Mouse (Mus musculus) hindbrain, embryonic 10.5 days (tissue): Measurements from ENCODE around the gene Stat3. TPM values are rescaled to one million over a fixed set of nuclear protein-coding genes. Genes with fewer than 3 reads are reported as not detected.

Source experiments
- DNase-seq: peaks from one replicate; pipeline ENCODE4 v3.0.0-alpha.2; 2017; ENCODE audit warnings: low spot score
- H3K27ac ChIP-seq: fragments of 300-500 bp; sonication (generic); 2 replicates; pipeline ENCODE4 v1.5.1; 2016; ENCODE audit warnings: mild to moderate bottlenecking, moderate library complexity
- H3K27me3 ChIP-seq: fragments of 300-500 bp; sonication (generic); 2 replicates; pipeline ENCODE4 v1.6.1; 2016; ENCODE audit warnings: mild to moderate bottlenecking; ENCODE audit not compliant: poor library complexity, insufficient read depth, severe bottlenecking
- H3K36me3 ChIP-seq: fragments of 300-500 bp; sonication (generic); 2 replicates; pipeline ENCODE4 v1.6.1; 2016; ENCODE audit warnings: mild to moderate bottlenecking, moderate library complexity
- H3K4me1 ChIP-seq: fragments of 300-500 bp; sonication (generic); replicated peaks from 2 replicates; pipeline ENCODE4 v1.6.1; 2016; ENCODE audit warnings: mild to moderate bottlenecking
- H3K4me3 ChIP-seq: fragments of 300-500 bp; sonication (generic); 2 replicates; pipeline ENCODE4 v1.5.1; 2016; ENCODE audit warnings: mild to moderate bottlenecking, moderate library complexity
- H3K9me3 ChIP-seq: fragments of 300-500 bp; sonication (generic); 2 replicates; pipeline ENCODE4 v1.6.1; 2016; ENCODE audit warnings: mild to moderate bottlenecking, moderate library complexity
- WGBS: fragments of 180-500 bp; shearing (Covaris S2); methylation state at CpG from one replicate; pipeline ENCODE4 v1.1.7; 2016; 5-methylcytosine and 5-hydroxymethylcytosine counted together
- polyA plus RNA-seq: library from polyadenylated mRNA; unstranded; fragments of >200 nt; fragmentation: Nextera tagmentation; extraction: Ambion mirVana; gene quantifications from 2 replicates; pipeline ENCODE4 v1.2.1, GENCODE M21; 2016

Gene Stat3
- polyA plus RNA-seq, 1 experiment from 2014 or later, result 31.5 TPM

- H3K4me3 ChIP-seq, result no peak overlapping the region
Measured at GRCm38 (mm10) chr11:100891256-100892123, 47.9 kb downstream of the Stat3 start.

GRCm38 (mm10) chr11:100890481-100890880 is 48.9 kb downstream of the Stat3 start:
- Histone ChIP-seq H3K36me3 (peaks cover 6% of the 10 kb centered on the region; the same call in 1 of the 2 replicates), H3K27me3 (0 out of 2 replicates have a peak, but pooled peaks cover 5% of the 10 kb centered on the region), H3K9me3 (no peaks in the 10 kb centered on the region), H3K4me1 (peaks cover 17% of the 10 kb centered on the region), H3K27ac (peak overlapping the region; percentile 25; the same call in 1 of the 2 replicates), H3K4me3 (no peak overlapping the region)
- 86% methylated on average over 6 of the region's 6 CpGs for WGBS
- DNase-seq, result no peak

More at GRCm38 (mm10) chr11:100891256-100892123, 47.9 kb downstream of the Stat3 start:
- peaks cover 12% of the 10 kb centered on the region for H3K4me1 ChIP-seq
- no peak for DNase-seq
- H3K36me3 ChIP-seq, result peaks cover under 1% of the 10 kb centered on the region; the same call in 1 of the 2 replicates
- no peaks in the 10 kb centered on the region for H3K9me3 ChIP-seq
- H3K27me3 ChIP-seq, result 0 out of 2 replicates have a peak, but pooled peaks cover 5% of the 10 kb centered on the region
- 71% methylated on average over 15 of the region's 15 CpGs for WGBS
- H3K27ac ChIP-seq, result 0 out of 2 replicates have a peak overlapping the region, but pooled peaks have one; percentile 37

GRCm38 (mm10) chr11:100888348-100888820 is 51.0 kb downstream of the Stat3 start:
- Histone ChIP-seq H3K27me3 (no peaks in the 10 kb centered on the region), H3K27ac (no peak overlapping the region), H3K4me3 (no peak overlapping the region), H3K36me3 (peaks cover 6% of the 10 kb centered on the region; the same call in 1 of the 2 replicates), H3K4me1 (peaks cover 7% of the 10 kb centered on the region; the same call in 1 of the 2 replicates), H3K9me3 (no peaks in the 10 kb centered on the region)
- WGBS, result 70% methylated on average over 10 of the region's 10 CpGs
- DNase-seq, result no peak

- no peak overlapping the region for H3K4me3 ChIP-seq
- H3K9me3 ChIP-seq, result no peaks in the 10 kb centered on the region
- 70% methylated on average over 3 of the region's 3 CpGs for WGBS
- no peak overlapping the region for H3K27ac ChIP-seq
- peaks cover 7% of the 10 kb centered on the region; the same call in 1 of the 2 replicates for H3K4me1 ChIP-seq
- no peak for DNase-seq
- H3K27me3 ChIP-seq, result no peaks in the 10 kb centered on the region
- H3K36me3 ChIP-seq, result peaks cover 6% of the 10 kb centered on the region; the same call in 1 of the 2 replicates
Measured at GRCm38 (mm10) chr11:100887764-100888163, 51.6 kb downstream of the Stat3 start.

- Histone ChIP-seq H3K4me1 (peaks cover 7% of the 10 kb centered on the region; the same call in 1 of the 2 replicates), H3K4me3 (no peak overlapping the region), H3K27me3 (no peaks in the 10 kb centered on the region), H3K27ac (no peak overlapping the region), H3K36me3 (peaks cover 6% of the 10 kb centered on the region; the same call in 1 of the 2 replicates), H3K9me3 (no peaks in the 10 kb centered on the region)
- DNase-seq, result no peak
- 85% methylated on average over 4 of the region's 4 CpGs for WGBS
Measured at GRCm38 (mm10) chr11:100887236-100887635, 52.1 kb downstream of the Stat3 start.

- peaks cover 6% of the 10 kb centered on the region; the same call in 1 of the 2 replicates for H3K36me3 ChIP-seq
- H3K27me3 ChIP-seq, result no peaks in the 10 kb centered on the region
- peaks cover 11% of the 10 kb centered on the region; the same call in 1 of the 2 replicates for H3K4me1 ChIP-seq
- 60% methylated on average over 8 of the region's 8 CpGs for WGBS
- no peaks in the 10 kb centered on the region for H3K9me3 ChIP-seq
- no peak overlapping the region for H3K4me3 ChIP-seq
- peak overlapping the region; percentile 40; the same call in 1 of the 2 replicates for H3K27ac ChIP-seq
- no peak for DNase-seq
Measured at GRCm38 (mm10) chr11:100886188-100886740, 53.1 kb downstream of the Stat3 start.

- peaks cover 11% of the 10 kb centered on the region; the same call in 1 of the 2 replicates for H3K4me1 ChIP-seq
- no peak overlapping the region for H3K27ac ChIP-seq
- H3K27me3 ChIP-seq, result no peaks in the 10 kb centered on the region
- DNase-seq, result no peak
- no peak overlapping the region for H3K4me3 ChIP-seq
- H3K9me3 ChIP-seq, result no peaks in the 10 kb centered on the region
- H3K36me3 ChIP-seq, result peaks cover 6% of the 10 kb centered on the region; the same call in 1 of the 2 replicates
Measured at GRCm38 (mm10) chr11:100885472-100885871, 53.9 kb downstream of the Stat3 start.

- no peak for DNase-seq
- Histone ChIP-seq H3K4me3 (no peak overlapping the region), H3K27me3 (no peaks in the 10 kb centered on the region), H3K36me3 (0 out of 2 replicates have a peak, but pooled peaks cover 6% of the 10 kb centered on the region), H3K4me1 (peaks cover 11% of the 10 kb centered on the region; the same call in 1 of the 2 replicates), H3K9me3 (no peaks in the 10 kb centered on the region), H3K27ac (no peak overlapping the region)
- WGBS, result 89% methylated on average over 10 of the region's 10 CpGs
Measured at GRCm38 (mm10) chr11:100883640-100884039, 55.7 kb downstream of the Stat3 start.

- WGBS, result 82% methylated on average over 15 of the region's 15 CpGs
- Histone ChIP-seq H3K36me3 (no peaks in the 10 kb centered on the region), H3K4me3 (no peak overlapping the region), H3K27ac (no peak overlapping the region), H3K27me3 (no peaks in the 10 kb centered on the region), H3K9me3 (no peaks in the 10 kb centered on the region), H3K4me1 (0 out of 2 replicates have a peak, but pooled peaks cover 4% of the 10 kb centered on the region)
- no peak for DNase-seq
Measured at GRCm38 (mm10) chr11:100879321-100880078, 59.8 kb downstream of the Stat3 start.

- Histone ChIP-seq H3K9me3 (no peaks in the 10 kb centered on the region), H3K4me3 (no peak overlapping the region), H3K27me3 (peaks cover 3% of the 10 kb centered on the region; the same call in 1 of the 2 replicates), H3K27ac (no peak overlapping the region), H3K4me1 (0 out of 2 replicates have a peak, but pooled peaks cover 4% of the 10 kb centered on the region), H3K36me3 (no peaks in the 10 kb centered on the region)
- DNase-seq, result no peak
- 80% methylated on average over 3 of the region's 3 CpGs for WGBS
Measured at GRCm38 (mm10) chr11:100875761-100876160, 63.6 kb downstream of the Stat3 start.

GRCm38 (mm10) chr11:100870968-100871350 is 68.4 kb downstream of the Stat3 start:
- H3K4me3 ChIP-seq, result no peak overlapping the region
- H3K4me1 ChIP-seq, result 0 out of 2 replicates have a peak, but pooled peaks cover 4% of the 10 kb centered on the region
- H3K36me3 ChIP-seq, result no peaks in the 10 kb centered on the region
- peaks cover 3% of the 10 kb centered on the region; the same call in 1 of the 2 replicates for H3K27me3 ChIP-seq
- DNase-seq, result no peak
- WGBS, result 84% methylated on average over 8 of the region's 8 CpGs
- no peak overlapping the region for H3K27ac ChIP-seq
- H3K9me3 ChIP-seq, result no peaks in the 10 kb centered on the region
